Mouse (Mus musculus): Measurements from ENCODE around the gene Disp2. TPM values are rescaled to one million over a fixed set of nuclear protein-coding genes. Genes with fewer than 3 reads are reported as not detected.

Disp2 gene
- total RNA-seq, 2 experiments from 2014 or later, result not detected

- no peak for ATAC-seq (replicated peaks; ENCODE audit: low FRiP score, poor library complexity, severe bottlenecking)
Observed at GRCm38 (mm10) chr2:118829096-118829495, 49.6 kb downstream of the Disp2 start.

DNA sequence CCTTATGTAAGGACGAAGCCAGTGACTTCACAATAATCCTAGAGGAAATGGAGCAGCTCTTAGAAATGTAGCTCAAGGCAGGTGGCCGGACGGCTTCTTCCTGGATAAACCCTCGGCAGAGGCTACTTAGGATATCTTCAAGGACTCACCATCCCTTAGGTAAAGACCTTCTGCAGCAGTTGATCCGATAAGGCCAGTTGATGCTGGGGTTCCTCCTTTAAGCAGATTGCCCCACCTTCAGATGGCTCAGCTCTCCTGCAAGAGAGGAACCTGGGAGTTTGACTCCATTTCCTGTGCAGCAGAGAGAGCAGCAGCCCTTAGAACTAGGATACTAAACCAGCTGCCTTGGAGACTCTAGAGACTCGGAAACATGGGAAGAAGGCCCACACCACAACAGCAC lies 54.5 kb downstream of the Disp2 start:
- no peak for ATAC-seq (replicated peaks; ENCODE audit: low FRiP score, poor library complexity, severe bottlenecking)

GRCm38 (mm10) chr2:118835115-118835514 lies 55.6 kb downstream of the Disp2 start:
- no peak for ATAC-seq (replicated peaks; ENCODE audit: low FRiP score, poor library complexity, severe bottlenecking)

DNA sequence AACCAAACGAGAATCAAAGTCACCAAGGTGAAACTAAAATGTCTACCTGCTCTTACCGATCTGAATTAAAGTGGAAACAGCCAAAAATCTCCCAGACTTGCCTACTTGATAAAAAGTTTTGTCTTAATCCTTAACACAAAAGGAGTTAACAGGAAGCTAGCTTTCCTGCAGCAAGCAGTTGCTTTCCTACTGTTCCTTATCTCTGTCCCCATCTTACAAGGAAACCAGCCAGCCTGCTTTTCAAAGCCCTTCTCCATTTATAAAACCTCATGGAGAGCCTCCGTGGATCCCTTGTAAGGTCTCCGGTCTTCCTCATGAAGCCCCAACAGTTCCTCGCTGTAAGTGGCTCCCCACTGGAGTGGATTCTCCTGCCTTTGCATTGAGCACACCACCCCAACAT lies 58.8 kb downstream of the Disp2 start:
- no peak for ATAC-seq (replicated peaks; ENCODE audit: low FRiP score, poor library complexity, severe bottlenecking)

DNA sequence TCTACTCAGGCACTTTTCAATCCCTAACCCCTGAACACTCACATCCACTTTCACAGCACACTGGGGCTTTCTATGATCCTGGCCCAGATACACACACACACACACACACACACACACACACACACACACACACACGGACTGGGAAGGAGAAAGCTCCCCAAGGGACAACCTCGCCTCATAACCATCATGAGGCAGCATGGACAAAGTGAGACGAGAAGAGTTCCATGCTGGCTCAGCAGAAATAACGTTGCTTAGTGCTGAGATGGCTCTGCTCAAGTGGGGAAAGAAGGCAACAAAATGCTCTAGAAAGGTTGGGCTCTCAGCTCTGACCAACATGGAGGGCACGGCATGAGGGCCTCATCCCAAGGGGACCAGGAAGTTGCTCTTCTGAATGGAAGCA lies 61.7 kb downstream of the Disp2 start:
- no peak for ATAC-seq (replicated peaks; ENCODE audit: low FRiP score, poor library complexity, severe bottlenecking)

DNA sequence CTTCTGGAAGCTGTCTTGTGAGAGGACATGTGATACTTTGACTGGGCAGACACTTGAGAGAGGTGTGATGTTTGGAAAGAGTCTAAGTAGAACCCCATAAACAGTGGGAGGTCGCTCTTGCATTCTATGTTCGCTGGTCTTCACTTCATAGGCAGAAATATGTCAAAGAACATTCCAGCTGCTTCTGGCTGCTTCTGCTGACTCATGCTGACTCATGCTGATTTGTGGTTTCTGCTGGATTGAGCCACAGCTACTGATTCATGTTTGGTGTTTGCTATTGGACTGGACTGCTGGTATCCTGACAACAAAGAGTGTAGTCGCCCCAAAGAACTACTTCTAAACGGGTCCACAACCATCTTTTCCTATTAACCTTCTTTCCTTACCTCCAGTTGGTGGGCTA lies 62.3 kb downstream of the Disp2 start:
- peak; percentile 64; the same call in 1 of the 2 replicates for ATAC-seq (replicated peaks; ENCODE audit: low FRiP score, poor library complexity, severe bottlenecking)

- ATAC-seq (replicated peaks; ENCODE audit: low FRiP score, poor library complexity, severe bottlenecking), result no peak
Observed at GRCm38 (mm10) chr2:118844427-118844826, 64.9 kb downstream of the Disp2 start.

GRCm38 (mm10) chr2:118846246-118846645 lies 66.7 kb downstream of the Disp2 start:
- ATAC-seq (replicated peaks; ENCODE audit: low FRiP score, poor library complexity, severe bottlenecking), result no peak

DNA sequence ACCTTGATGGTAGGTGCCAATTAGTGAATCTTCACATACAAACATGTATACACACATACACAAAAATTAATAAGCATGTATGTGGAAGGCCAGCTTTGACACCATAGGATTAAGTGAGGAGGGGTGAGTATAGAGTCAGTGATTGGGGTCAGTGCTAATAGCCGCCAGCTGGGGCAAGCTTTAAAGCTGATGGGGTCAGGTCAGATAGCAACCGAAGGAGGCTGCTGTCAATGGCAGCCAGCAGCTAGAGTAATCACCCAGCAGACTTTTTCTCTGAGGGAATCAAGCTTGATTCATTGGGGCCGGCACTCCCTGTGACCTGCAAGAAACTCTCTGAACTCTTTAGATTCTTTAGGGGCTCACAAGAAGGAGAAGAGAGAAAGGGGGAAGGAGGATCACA lies 72.2 kb downstream of the Disp2 start:
- ATAC-seq (replicated peaks; ENCODE audit: low FRiP score, poor library complexity, severe bottlenecking), result no peak

Other genes starting within 250 kb of the Disp2 start
- 2.1 and 3.2 TPM in 2 replicates for gene Bmf, start 230.0 kb upstream of the Disp2 start, total RNA-seq (2015; ENCODE audit: low replicate concordance)
- 1.0 and 5.9 TPM in 2 replicates for gene Bmf, start 230.0 kb upstream of the Disp2 start, total RNA-seq (2017; ENCODE audit: low replicate concordance)
- 118 and 120 TPM in 2 replicates for gene Bub1b, start 181.5 kb upstream of the Disp2 start, total RNA-seq (2015; ENCODE audit: low replicate concordance)
- 270 and 278 TPM in 2 replicates for gene Bub1b, start 181.5 kb upstream of the Disp2 start, total RNA-seq (2017; ENCODE audit: low replicate concordance)
- not detected in 2 replicates for gene Pak6, start 116.4 kb upstream of the Disp2 start, total RNA-seq (2015; ENCODE audit: low replicate concordance)
- gene Pak6, start 116.4 kb upstream of the Disp2 start, total RNA-seq (2017; ENCODE audit: low replicate concordance), result 0.15 and 0.39 TPM in 2 replicates
- not detected in 2 replicates for gene Ankrd63, start 75.8 kb upstream of the Disp2 start, total RNA-seq (2015; ENCODE audit: low replicate concordance)
- not detected in 2 replicates for gene Ankrd63, start 75.8 kb upstream of the Disp2 start, total RNA-seq (2017; ENCODE audit: low replicate concordance)
- gene Plcb2, start 51.3 kb upstream of the Disp2 start, total RNA-seq (2015; ENCODE audit: low replicate concordance), result 14.3 and 18.4 TPM in 2 replicates
- gene Plcb2, start 51.3 kb upstream of the Disp2 start, total RNA-seq (2017; ENCODE audit: low replicate concordance), result 9.8 and 12.3 TPM in 2 replicates
- gene Inafm2, start 34.0 kb upstream of the Disp2 start, total RNA-seq (2015; ENCODE audit: low replicate concordance), result 5.0 and 8.4 TPM in 2 replicates
- 1.3 and 3.6 TPM in 2 replicates for gene Inafm2, start 34.0 kb upstream of the Disp2 start, total RNA-seq (2017; ENCODE audit: low replicate concordance)
- gene Ccdc9b, start 17.1 kb upstream of the Disp2 start, total RNA-seq (2015; ENCODE audit: low replicate concordance), result 2.1 TPM in 1 of 2 replicates, not detected in the other
- 0.30 and 0.51 TPM in 2 replicates for gene Ccdc9b, start 17.1 kb upstream of the Disp2 start, total RNA-seq (2017; ENCODE audit: low replicate concordance)
- gene Phgr1, start 7.0 kb upstream of the Disp2 start, total RNA-seq (2015; ENCODE audit: low replicate concordance), result not detected in 2 replicates
- gene Phgr1, start 7.0 kb upstream of the Disp2 start, total RNA-seq (2017; ENCODE audit: low replicate concordance), result not detected in 2 replicates
- 48.2 and 74.6 TPM in 2 replicates for gene Knstrn, start 34.3 kb downstream of the Disp2 start, total RNA-seq (2015; ENCODE audit: low replicate concordance)
- gene Knstrn, start 34.3 kb downstream of the Disp2 start, total RNA-seq (2017; ENCODE audit: low replicate concordance), result 156 and 210 TPM in 2 replicates
- 5.4 and 6.3 TPM in 2 replicates for gene Ivd, start 82.2 kb downstream of the Disp2 start, total RNA-seq (2015; ENCODE audit: low replicate concordance)
- gene Ivd, start 82.2 kb downstream of the Disp2 start, total RNA-seq (2017; ENCODE audit: low replicate concordance), result 1.9 and 7.3 TPM in 2 replicates
- gene Bahd1, start 120.7 kb downstream of the Disp2 start, total RNA-seq (2015; ENCODE audit: low replicate concordance), result 7.6 and 8.8 TPM in 2 replicates
- gene Bahd1, start 120.7 kb downstream of the Disp2 start, total RNA-seq (2017; ENCODE audit: low replicate concordance), result 14.5 and 15.1 TPM in 2 replicates
- gene Chst14, start 146.8 kb downstream of the Disp2 start, total RNA-seq (2015; ENCODE audit: low replicate concordance), result not detected in 2 replicates
- 0.77 TPM in 1 of 2 replicates, not detected in the other for gene Chst14, start 146.8 kb downstream of the Disp2 start, total RNA-seq (2017; ENCODE audit: low replicate concordance)
- gene Ccdc32, start 249.7 kb downstream of the Disp2 start, total RNA-seq (2015; ENCODE audit: low replicate concordance), result 4.6 and 7.2 TPM in 2 replicates
- 10.1 and 12.9 TPM in 2 replicates for gene Ccdc32, start 249.7 kb downstream of the Disp2 start, total RNA-seq (2017; ENCODE audit: low replicate concordance)

Data from erythroid progenitor cell, adult 5-6 weeks (primary cell).